Comparison of ENCODE assay signal across 10 mouse cellular contexts in the genomic region with DNA sequence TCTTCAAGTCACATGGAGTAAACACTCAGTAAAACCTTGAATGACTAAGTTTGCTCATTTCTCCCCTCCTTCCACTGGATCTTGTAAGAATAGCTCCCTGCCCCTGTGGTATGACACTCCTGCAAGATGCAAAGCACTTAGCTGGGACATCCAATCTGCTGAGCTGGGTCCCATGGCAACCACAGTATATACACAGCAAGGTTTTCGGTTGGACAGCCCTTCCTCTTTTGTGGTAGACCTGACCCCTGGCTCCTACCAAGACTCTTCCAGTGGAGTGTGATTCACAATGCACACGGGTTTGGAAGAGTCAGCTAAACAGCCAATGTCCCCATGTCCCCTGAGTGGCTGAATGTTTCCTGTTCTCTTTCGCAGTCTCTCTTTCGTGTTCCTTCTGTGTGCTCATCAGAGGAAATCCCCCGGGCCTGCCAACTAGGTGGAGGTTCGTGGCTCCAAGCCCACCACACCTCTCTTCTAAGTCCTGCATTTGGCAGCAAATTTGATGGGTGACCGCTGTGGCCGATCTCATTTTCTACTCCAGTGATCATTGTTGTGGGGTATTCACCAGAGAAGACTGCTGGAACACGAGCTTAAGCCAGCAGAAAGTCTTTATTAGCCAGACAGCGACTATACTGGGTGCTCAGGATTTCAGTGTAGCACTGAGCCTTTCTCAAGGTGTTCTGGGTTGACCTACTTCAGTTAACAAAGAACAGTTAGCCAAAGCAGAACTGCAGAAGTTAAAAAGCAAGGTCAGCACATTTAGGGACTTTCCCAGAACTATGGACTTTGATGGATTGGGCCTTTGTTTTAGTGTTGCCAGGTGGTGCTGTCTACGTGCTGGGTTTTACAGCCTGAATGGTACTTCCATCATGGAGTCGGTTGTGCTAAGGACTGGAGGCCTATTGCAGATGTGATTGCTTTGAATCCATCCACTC. TPM values are rescaled to one million over a fixed set of nuclear protein-coding genes. Genes with fewer than 3 reads are reported as not detected.
DNase-seq lines count a peak whose midpoint lies in the region.
"Had no signal": no experiment of that assay in that cellular context is flagged by ENCODE, and none has a peak within 500 bp of the region (broad histone marks: within the 10 kb centered on the region; RNA-seq: fewer than 3 reads in every experiment).

No protein-coding gene starts in this region.

- intact Hi-C loops in gastrocnemius, postnatal 14 days (cut with DNase I; ENCODE audit: low total_unique reads) = no loop called here

- DNase-seq in embryo, embryonic 11 days = peak; percentile 42
- DNase-seq in embryo, embryonic 9.5 days (ENCODE audit: extremely low spot score) = no peak
- peak; percentile 29 for DNase-seq in retina, postnatal 1 day
- no peak for DNase-seq in retina, embryonic 14.5 days (ENCODE audit: low spot score)
- peak; percentile 40 for DNase-seq in kidney, postnatal 14 days
- DNase-seq in thymus, adult 18-20 months = no peak
- DNase-seq in gastrocnemius, postnatal 14 days = no peak
- no peak for DNase-seq in heart, adult 8-10 months (ENCODE audit: low spot score)
- DNase-seq: adrenal gland, adult 2 months; lung, embryonic 14.5 days had no signal

RNA-seq across cellular contexts. Expression of gene Wnt11, which starts 29.8 kb away (rescaled TPM):
- total RNA-seq in gastrocnemius, postnatal 14 days (2021) = 1 to 10 TPM; 6.1 to 7.9 TPM
- 1 to 10 TPM; 4.2 to 7.8 (median 6.4) TPM for total RNA-seq in heart, adult 8-10 months (2022)

Comparison
In these comparisons a context has a peak if more than half of its experiments do, and no peak if none do; other contexts are left out.
1. DNase-seq: peak in embryo, embryonic 11 days (single experiment), retina, postnatal 1 day (single experiment) and kidney, postnatal 14 days (single experiment); none in embryo, embryonic 9.5 days (single experiment), retina, embryonic 14.5 days (single experiment), thymus, adult 18-20 months (0 of 2), gastrocnemius, postnatal 14 days (single experiment) and heart, adult 8-10 months (single experiment).